Mouse (Mus musculus): ENCODE results near the gene Jmjd1c.

The Jmjd1c gene

DNA sequence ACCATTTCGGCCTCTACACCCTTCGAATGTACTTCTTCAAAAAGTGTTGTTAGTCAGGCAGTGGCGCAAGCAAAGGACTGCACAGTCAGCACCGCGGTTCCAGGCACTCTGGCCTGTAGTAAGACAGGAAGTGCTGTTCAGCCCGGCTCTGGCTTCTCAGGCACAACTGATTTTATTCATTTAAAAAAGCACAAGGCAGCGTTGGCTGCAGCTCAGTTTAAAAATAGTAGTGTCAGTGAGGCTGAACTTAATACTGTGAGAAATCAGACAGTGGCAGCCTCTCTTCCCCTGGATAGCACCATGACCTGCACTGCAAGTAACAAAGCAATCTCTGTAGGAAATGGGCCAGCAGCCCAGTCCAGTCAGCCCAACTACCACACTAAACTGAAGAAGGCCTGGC is 130.2 kb downstream of the Jmjd1c start:
- peak; percentile 35 to 48 for DNase-seq (ENCODE audit: low spot score in 2 of 2)

DNA sequence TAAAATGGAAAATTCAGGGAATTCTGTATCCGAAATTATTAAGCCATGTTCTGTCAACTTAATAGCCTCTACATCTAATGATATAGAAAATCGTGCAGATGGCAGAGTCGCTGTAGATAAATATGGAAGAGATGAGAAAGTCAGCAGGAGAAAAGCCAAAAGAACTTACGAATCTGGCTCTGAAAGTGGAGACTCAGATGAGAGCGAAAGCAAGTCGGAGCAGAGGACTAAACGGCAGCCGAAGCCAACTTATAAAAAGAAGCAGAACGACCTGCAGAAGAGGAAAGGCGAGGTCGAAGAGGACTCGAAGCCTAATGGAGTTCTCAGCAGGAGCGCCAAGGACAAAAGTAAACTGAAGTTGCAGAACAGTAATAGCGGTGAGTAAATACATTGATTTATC is 130.6 kb downstream of the Jmjd1c start:
- DNase-seq (ENCODE audit: low spot score in 2 of 2) = no peak

GRCm38 (mm10) chr10:67230439-67230838 is 134.5 kb downstream of the Jmjd1c start:
- no peak for DNase-seq (ENCODE audit: low spot score in 2 of 2)

- DNase-seq (ENCODE audit: low spot score in 2 of 2) = peak in 1 of 2 experiments; percentile 20
Observed at GRCm38 (mm10) chr10:67247145-67247544, 151.2 kb downstream of the Jmjd1c start.

DNA sequence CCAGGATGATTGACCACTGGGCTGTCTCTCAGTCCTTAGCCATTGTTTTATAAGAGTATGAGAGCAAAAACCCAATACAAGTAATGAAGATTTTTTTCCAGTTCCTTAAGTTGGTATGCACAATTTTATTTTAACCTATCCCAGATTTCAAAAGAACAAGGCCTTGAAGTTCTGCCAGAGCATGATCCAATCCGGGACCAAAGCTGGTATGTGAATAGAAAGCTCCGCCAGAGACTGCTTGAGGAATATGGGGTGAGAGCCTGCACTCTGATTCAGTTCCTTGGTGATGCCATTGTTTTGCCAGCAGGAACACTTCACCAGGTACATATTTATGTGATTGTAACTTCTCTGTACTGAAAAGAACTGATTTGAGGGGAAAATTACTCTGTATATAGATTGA is 153.6 kb downstream of the Jmjd1c start:
- DNase-seq (ENCODE audit: low spot score in 2 of 2) = no peak

DNA sequence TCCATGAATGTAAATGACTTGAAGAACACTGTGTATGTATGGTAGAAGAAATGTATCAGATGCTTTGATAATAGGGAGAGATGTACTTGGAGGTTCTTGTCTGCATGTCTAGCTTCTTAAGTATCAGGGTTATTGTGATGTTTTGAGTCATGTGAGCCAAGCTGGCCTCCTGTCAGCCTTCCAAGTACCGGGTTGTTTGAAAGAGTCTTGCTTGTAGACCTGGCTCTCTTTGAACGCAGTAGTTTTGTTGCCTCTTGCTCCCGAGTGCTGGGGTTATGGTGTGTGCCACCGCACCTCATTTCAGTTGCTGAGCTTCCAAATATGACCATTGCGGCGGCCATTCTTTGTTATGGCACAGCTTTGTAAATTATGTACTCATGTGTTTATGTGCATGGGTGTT is 154.9 kb downstream of the Jmjd1c start:
- DNase-seq (ENCODE audit: low spot score in 2 of 2) = no peak

DNA sequence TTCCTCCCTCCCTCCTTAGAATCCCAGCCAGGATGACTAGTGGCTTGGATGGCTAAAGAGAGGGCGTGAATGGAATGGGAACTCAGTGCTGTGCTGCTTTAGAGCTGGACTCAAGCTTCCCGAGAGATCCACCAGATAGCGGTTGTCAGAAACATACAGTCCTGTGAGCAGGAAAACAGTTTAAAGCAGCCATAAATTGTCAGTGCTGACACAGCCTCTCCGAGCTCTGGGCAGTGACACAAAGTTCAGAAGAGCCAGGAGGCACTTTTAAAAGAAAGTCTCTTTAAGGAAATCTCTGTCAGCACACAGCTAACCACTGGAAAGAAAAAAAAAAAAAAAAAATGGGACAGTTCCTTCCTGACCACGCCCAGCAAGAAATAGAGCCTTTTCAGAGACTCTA is 156.4 kb downstream of the Jmjd1c start:
- DNase-seq (ENCODE audit: low spot score in 2 of 2) = no peak

- DNase-seq (ENCODE audit: low spot score in 2 of 2) = no peak
Observed at GRCm38 (mm10) chr10:67253115-67253514, 157.2 kb downstream of the Jmjd1c start.

DNA sequence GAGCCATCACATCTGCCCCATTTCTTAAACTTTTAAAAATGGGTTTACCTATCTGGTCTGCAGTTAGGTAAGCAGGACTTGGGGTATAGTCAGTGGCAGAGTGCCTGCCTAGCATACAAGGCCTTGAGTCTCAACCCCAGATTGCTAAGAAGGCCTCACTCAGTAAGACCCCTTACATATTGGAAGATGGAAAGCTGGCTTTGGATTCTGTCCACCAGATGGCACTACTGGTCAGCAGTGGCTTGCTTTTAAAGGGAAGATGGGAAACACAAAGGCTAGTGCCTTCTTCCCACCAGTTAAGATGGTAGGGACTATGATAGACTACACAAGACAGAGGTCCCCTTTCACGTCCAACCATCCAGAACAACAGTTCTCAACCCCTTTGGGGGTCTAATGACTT is 168.9 kb downstream of the Jmjd1c start:
- peak in 1 of 2 experiments; percentile 9 for DNase-seq (ENCODE audit: low spot score in 2 of 2)

- DNase-seq (ENCODE audit: low spot score in 2 of 2) = no peak
Observed at GRCm38 (mm10) chr10:67275916-67276315, 180.0 kb downstream of the Jmjd1c start.

GRCm38 (mm10) chr10:67281852-67282251 is 185.9 kb downstream of the Jmjd1c start:
- DNase-seq (ENCODE audit: low spot score in 2 of 2) = no peak

GRCm38 (mm10) chr10:67282531-67282930 is 186.6 kb downstream of the Jmjd1c start:
- no peak for DNase-seq (ENCODE audit: low spot score in 2 of 2)

DNA sequence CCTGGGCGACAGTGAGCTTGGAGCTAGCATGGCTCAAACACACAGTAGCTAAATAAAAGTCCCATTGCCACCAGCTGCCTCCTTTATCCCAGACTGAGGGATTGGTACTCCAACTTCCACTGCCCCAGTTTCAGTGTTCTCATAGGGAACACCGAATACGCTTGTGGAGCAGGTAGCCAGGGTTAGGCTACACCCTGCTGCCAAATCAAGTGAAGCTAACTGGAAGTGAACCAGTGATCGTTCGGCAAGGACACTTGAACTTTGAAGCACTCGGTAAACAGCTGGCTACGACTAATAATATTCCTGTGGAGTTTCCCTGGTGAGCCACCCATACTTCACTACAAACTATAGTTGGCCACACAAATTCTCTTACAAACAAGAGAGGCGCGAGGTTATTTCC is 187.6 kb downstream of the Jmjd1c start:
- no peak for DNase-seq (ENCODE audit: low spot score in 2 of 2)

GRCm38 (mm10) chr10:67284311-67284710 is 188.4 kb downstream of the Jmjd1c start:
- DNase-seq (ENCODE audit: low spot score in 2 of 2) = no peak

GRCm38 (mm10) chr10:67284761-67285175 is 188.8 kb downstream of the Jmjd1c start:
- peak in 1 of 2 experiments; percentile 26 for DNase-seq (ENCODE audit: low spot score in 2 of 2)

GRCm38 (mm10) chr10:67285176-67285814 is 189.4 kb downstream of the Jmjd1c start, which contains the start of gene Nrbf2:
Gene Nrbf2, minus strand, starts transcription at chr10:67285305.
- DNase-seq (ENCODE audit: low spot score in 2 of 2) = peak; percentile 84 to 86

DNA sequence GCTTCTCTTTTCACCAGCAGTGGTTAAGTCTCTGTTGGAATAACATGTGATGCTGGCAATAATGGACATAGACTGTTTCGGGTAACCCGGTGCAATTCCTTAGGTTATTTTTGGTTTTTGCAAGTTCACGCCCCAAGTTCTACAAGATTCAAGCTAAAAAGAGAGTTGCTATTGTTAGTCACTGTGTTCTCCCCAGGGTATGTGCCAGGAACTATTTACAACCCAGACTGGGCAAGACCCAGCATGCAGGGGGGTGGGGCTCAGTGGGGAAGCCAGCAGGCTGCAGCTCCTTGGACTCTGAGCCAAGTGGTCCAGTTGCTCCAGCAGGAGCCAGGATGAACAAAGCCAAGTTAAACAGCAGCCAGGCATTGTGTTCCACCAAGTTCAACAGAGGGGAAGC is 192.0 kb downstream of the Jmjd1c start:
- peak; percentile 42 to 56 for DNase-seq (ENCODE audit: low spot score in 2 of 2)

- no peak for DNase-seq (ENCODE audit: low spot score in 2 of 2)
Observed at GRCm38 (mm10) chr10:67290622-67291021, 194.7 kb downstream of the Jmjd1c start.

DNA sequence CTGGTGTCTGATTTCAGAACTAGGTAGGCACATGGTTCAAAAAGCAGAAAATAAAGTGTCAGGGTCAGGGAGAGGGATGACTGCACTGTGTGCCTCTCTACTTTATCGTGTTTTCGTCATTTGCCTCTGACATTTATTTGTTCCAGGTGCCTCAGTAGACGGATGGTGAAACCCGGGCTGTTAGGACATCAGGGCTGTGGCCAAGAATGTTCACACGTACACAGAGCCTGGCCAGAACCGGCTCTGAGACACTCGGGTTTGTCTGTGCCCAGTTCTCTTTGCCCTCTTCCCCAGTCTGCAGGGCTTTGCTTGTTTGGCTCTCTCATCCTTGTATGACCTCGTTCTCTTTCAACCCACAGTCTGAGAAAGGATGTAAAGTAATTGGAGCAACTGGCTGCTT is 195.2 kb downstream of the Jmjd1c start:
- DNase-seq (ENCODE audit: low spot score in 2 of 2) = no peak

DNA sequence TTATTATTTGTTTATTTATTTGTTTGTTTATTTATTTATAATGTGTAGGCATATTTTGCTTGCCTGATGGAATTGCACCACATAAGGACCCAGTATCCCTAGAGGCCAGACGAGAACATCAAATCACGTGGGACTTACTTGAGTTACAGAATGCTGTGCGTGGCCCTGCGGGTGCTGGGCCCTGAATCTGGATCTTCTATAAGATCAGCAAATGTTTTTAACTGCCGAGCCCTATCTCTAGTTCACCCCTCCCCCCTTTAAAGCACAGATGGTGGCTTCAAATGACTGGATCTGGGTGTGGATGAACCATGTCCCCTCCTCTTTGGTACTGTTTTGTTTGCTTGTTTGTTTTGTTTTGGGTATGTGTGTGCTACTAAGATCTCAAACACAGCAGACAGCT is 199.4 kb downstream of the Jmjd1c start:
- DNase-seq (ENCODE audit: low spot score in 2 of 2) = no peak

DNA sequence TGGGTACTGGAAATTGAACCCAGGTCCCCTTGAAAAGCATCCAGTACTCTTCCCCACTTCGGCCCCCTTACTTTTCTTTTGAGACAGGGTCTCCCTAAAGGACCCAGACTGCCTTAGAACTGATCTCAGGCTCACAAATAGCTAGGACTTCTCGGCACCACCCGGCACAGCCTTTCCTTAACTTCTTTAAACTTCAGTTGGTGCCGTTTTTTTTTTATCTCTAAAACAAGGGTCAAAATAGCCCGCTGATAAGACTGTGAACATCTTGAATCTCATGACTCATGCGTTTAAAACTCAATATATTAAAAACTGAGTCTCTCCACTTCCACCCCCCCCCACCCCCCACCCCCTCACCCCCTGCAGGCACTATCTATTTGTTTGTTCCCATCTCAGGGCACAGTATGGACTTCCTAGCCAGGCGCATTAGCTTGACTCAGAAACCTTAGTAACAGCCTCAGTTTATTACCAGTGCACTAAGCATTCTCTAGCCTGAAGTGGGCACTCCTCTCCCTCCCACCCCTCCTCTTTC is 200.1 kb downstream of the Jmjd1c start:
- DNase-seq (ENCODE audit: low spot score in 2 of 2) = no peak

- DNase-seq (ENCODE audit: low spot score in 2 of 2) = no peak
Observed at GRCm38 (mm10) chr10:67296482-67297152, 200.7 kb downstream of the Jmjd1c start.

DNA sequence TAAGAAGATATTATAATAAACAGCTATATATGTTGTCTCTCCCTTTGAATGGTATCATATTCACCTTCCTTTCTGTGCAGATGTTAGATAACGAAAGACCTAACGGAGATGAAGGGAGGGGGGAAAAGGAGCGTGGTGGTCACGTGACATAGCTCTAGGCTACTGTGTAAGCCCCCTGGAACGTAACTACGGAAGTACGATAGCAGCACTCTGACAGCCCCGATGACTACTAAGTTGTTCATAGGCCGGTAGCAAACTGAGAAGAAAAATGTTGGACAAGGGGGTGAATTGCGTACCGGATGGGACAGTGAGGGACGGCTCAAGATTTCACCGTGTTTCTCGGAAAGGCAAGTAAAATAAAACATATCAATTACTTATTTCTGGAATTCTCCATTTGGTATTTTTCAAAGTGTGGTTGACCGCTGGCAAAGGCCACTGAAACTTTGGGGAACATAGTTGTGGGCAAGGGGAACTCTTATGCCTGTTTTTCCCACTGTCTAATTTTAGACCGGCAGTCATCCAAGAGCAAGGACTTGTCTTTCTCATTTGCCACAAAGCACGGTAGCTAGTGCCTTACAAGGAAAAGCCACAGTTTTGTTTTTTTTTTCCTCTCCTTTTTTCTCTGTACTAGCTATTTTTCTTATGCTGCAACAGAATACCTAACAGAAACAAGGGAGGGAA is 201.4 kb downstream of the Jmjd1c start:
- DNase-seq (ENCODE audit: low spot score in 2 of 2) = no peak

All from spleen, postnatal 36 days (tissue).